Comparison of ENCODE assay signal across 18 mouse cellular contexts in the genomic region with DNA sequence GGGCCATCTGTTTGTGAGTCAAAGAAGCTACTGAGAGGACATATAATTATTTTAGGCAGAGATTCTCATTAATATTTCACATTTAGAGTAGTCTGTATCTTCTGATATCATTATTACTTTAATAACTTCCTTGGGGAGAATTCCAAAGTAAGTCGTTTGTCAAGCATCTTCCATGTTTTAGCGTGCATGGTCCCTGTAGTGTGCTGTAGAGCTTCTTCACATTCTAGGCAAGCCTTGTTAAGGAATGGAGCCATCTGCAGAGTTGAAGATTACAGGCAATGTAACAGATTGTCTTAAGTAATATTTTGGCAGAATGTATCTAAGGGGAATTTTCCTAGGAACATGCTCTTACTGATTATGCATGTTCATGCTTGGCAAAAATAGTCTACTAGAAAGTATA.
A peak's percentile ranks its signal among the peaks of the same experiment; 100 is the strongest.
DNase-seq lines count a peak whose midpoint lies in the region; ATAC-seq lines count a peak whose summit lies in the region.
"Had no signal": no experiment of that assay in that cellular context is flagged by ENCODE, and none has a peak within 500 bp of the region (broad histone marks: within the 10 kb centered on the region; RNA-seq: fewer than 3 reads in every experiment).

No protein-coding gene starts in this region.

- H3K4me2 ChIP-seq in midbrain, embryonic 15.5 days: no peak overlapping the region
- no peak overlapping the region for H3K4me2 ChIP-seq in midbrain, embryonic 13.5 days (replicated peaks)
- H3K4me2 ChIP-seq in kidney, embryonic 15.5 days: no peak overlapping the region
- H3K4me2 ChIP-seq: heart, embryonic 15.5 days; hindbrain, embryonic 13.5 days; limb, embryonic 15.5 days; liver, embryonic 15.5 days; lung, embryonic 15.5 days; neural tube, embryonic 12.5 days had no signal

- H3K9me3 ChIP-seq in midbrain, embryonic 15.5 days: no peaks in the 10 kb centered on the region
- no peaks in the 10 kb centered on the region for H3K9me3 ChIP-seq in midbrain, embryonic 13.5 days
- H3K9me3 ChIP-seq in kidney, embryonic 15.5 days (replicated peaks): no peaks in the 10 kb centered on the region
- H3K9me3 ChIP-seq: heart, embryonic 15.5 days; hindbrain, embryonic 13.5 days; limb, embryonic 15.5 days; liver, embryonic 15.5 days; lung, embryonic 15.5 days; neural tube, embryonic 12.5 days had no signal

- no peaks in the 10 kb centered on the region for H3K4me1 ChIP-seq in midbrain, embryonic 15.5 days
- no peaks in the 10 kb centered on the region for H3K4me1 ChIP-seq in midbrain, embryonic 13.5 days (replicated peaks)
- H3K4me1 ChIP-seq in kidney, embryonic 15.5 days: no peaks in the 10 kb centered on the region
- H3K4me1 ChIP-seq: liver, embryonic 15.5 days; lung, embryonic 15.5 days; neural tube, embryonic 12.5 days had no signal

- no peak overlapping the region for H3K4me3 ChIP-seq in midbrain, embryonic 15.5 days
- no peak overlapping the region for H3K4me3 ChIP-seq in midbrain, embryonic 13.5 days (replicated peaks)
- no peak overlapping the region for H3K4me3 ChIP-seq in kidney, embryonic 15.5 days (replicated peaks)
- H3K4me3 ChIP-seq: heart, embryonic 15.5 days; hindbrain, embryonic 13.5 days; limb, embryonic 15.5 days; liver, embryonic 15.5 days; lung, embryonic 15.5 days; neural tube, embryonic 12.5 days had no signal

- DNase-seq in cerebellum, postnatal 10 days: no peak
- DNase-seq in frontal cortex, adult 2 months (ENCODE audit: extremely low spot score in 1 of 2, low spot score in 1 of 2): peak; percentile 27 to 40
- DNase-seq in frontal cortex, postnatal 36 days (ENCODE audit: low spot score in 2 of 2): no peak
- no peak for DNase-seq in liver
- DNase-seq: adrenal gland, postnatal 25 days; kidney, adult 18-20 months had no signal

- no peak overlapping the region for H3K27ac ChIP-seq in midbrain, embryonic 15.5 days
- H3K27ac ChIP-seq in midbrain, embryonic 13.5 days: no peak overlapping the region
- H3K27ac ChIP-seq in kidney, embryonic 15.5 days: no peak overlapping the region
- H3K27ac ChIP-seq: heart, embryonic 15.5 days; hindbrain, embryonic 13.5 days; kidney, postnatal 0 days; limb, embryonic 15.5 days; liver, embryonic 15.5 days; lung, embryonic 15.5 days; neural tube, embryonic 12.5 days; stomach, postnatal 0 days had no signal

- 63% methylated on average over 2 of the region's 2 CpGs for WGBS in midbrain, embryonic 15.5 days
- WGBS in midbrain, embryonic 13.5 days: 77% methylated on average over 2 of the region's 2 CpGs
- 92% methylated on average over 2 of the region's 2 CpGs for WGBS in kidney, embryonic 15.5 days

- H3K27me3 ChIP-seq in midbrain, embryonic 15.5 days (replicated peaks): no peaks in the 10 kb centered on the region
- no peaks in the 10 kb centered on the region for H3K27me3 ChIP-seq in midbrain, embryonic 13.5 days
- H3K27me3 ChIP-seq in kidney, embryonic 15.5 days: no peaks in the 10 kb centered on the region
- H3K27me3 ChIP-seq: heart, embryonic 15.5 days; hindbrain, embryonic 13.5 days; limb, embryonic 15.5 days; liver, embryonic 15.5 days; lung, embryonic 15.5 days; neural tube, embryonic 12.5 days had no signal

- 0 out of 2 replicates have a peak, but pooled peaks have one; percentile 38 for ATAC-seq in cerebellum, adult (ENCODE audit: insufficient number of reproducible peaks, low FRiP score, low TSS enrichment)
- ATAC-seq in midbrain, embryonic 15.5 days (replicated peaks): peak; percentile 69
- ATAC-seq in midbrain, embryonic 13.5 days: no peak
- ATAC-seq in kidney, embryonic 15.5 days (replicated peaks; ENCODE audit: low FRiP score): no peak

- no peak overlapping the region for H3K9ac ChIP-seq in midbrain, embryonic 15.5 days
- no peak overlapping the region for H3K9ac ChIP-seq in midbrain, embryonic 13.5 days (replicated peaks)
- no peak overlapping the region for H3K9ac ChIP-seq in kidney, embryonic 15.5 days
- H3K9ac ChIP-seq: heart, embryonic 15.5 days; hindbrain, embryonic 13.5 days; limb, embryonic 15.5 days; liver, embryonic 15.5 days; lung, embryonic 15.5 days; neural tube, embryonic 12.5 days had no signal

- H3K36me3 ChIP-seq in midbrain, embryonic 15.5 days (replicated peaks): no peaks in the 10 kb centered on the region
- H3K36me3 ChIP-seq in midbrain, embryonic 13.5 days: 0 out of 2 replicates have a peak, but pooled peaks cover 4% of the 10 kb centered on the region
- peaks cover 3% of the 10 kb centered on the region; the same call in 1 of the 2 replicates for H3K36me3 ChIP-seq in kidney, embryonic 15.5 days
- H3K36me3 ChIP-seq: heart, embryonic 15.5 days; liver, embryonic 15.5 days; lung, embryonic 15.5 days; neural tube, embryonic 12.5 days had no signal

Comparison
In these comparisons a context has a peak if more than half of its experiments do, and no peak if none do; other contexts are left out.
1. ATAC-seq: peak in cerebellum, adult (single experiment) and midbrain, embryonic 15.5 days (single experiment); none in midbrain, embryonic 13.5 days (single experiment) and kidney, embryonic 15.5 days (single experiment).
2. DNase-seq: peak in frontal cortex, adult 2 months (2 of 2); none in cerebellum, postnatal 10 days (0 of 2), frontal cortex, postnatal 36 days (0 of 2) and liver (single experiment).